Mouse (Mus musculus) heart, postnatal 36 days (tissue): ENCODE results near the gene Six4. TPM values are rescaled to one million over a fixed set of nuclear protein-coding genes. Genes with fewer than 3 reads are reported as not detected.

ENCODE experiments used
- total RNA-seq, 2 experiments: library from RNA; stranded (reverse); gene quantifications; 2 replicates each; pipeline ENCODE4 v1.2.3; 2021

Six4 gene
- total RNA-seq, 2 experiments from 2014 or later = 4.8 to 6.1 TPM

Other genes starting within 250 kb of the Six4 start
- not detected for gene Six6, start 173.6 kb downstream of the Six4 start, total RNA-seq
- under 1 TPM; 0.14 to 0.57 TPM for gene 4930447C04Rik, start 172.7 kb downstream of the Six4 start, total RNA-seq
- 1 to 10 TPM in 1 of 2 experiments, under 1 TPM in 1; 0.89 to 1.3 TPM for gene Six1, start 59.6 kb downstream of the Six4 start, total RNA-seq
- 10 to 100 TPM; 16.6 to 20.1 TPM for gene Mnat1, start 10.3 kb upstream of the Six4 start, total RNA-seq
- 10 to 100 TPM; 51.6 to 67.6 TPM for gene Trmt5, start 173.3 kb upstream of the Six4 start, total RNA-seq
- gene Slc38a6, start 173.3 kb upstream of the Six4 start, total RNA-seq = 1 to 10 TPM; 3.2 to 4.5 TPM